Mouse (Mus musculus) limb, embryonic 14.5 days (tissue): ENCODE results near the gene Htr1d. TPM values are rescaled to one million over a fixed set of nuclear protein-coding genes. Genes with fewer than 3 reads are reported as not detected.
A peak's percentile ranks its signal among the peaks of the same experiment; 100 is the strongest.

Experiments
- ATAC-seq: fragments of 200-750 bp; cut with Nextera tagmentation; 2 replicates; pipeline ENCODE4 v1.8.0; 2017; ENCODE audit warnings: low read depth, moderate number of reproducible peaks, moderate TSS enrichment; ENCODE audit not compliant: low FRiP score
- DNase-seq: peaks from one replicate; pipeline ENCODE4 v3.0.0-alpha.2; 2015; ENCODE audit warnings: low spot score
- H3K27ac ChIP-seq: fragments of 300-500 bp; sonication (generic); replicated peaks from 2 replicates; pipeline ENCODE4 v1.5.1; 2014; ENCODE audit warnings: low read depth, mild to moderate bottlenecking, low read length, moderate library complexity, mixed read lengths
- H3K27me3 ChIP-seq: fragments of 300-500 bp; sonication (generic); 2 replicates; pipeline ENCODE4 v1.6.1; 2014; ENCODE audit warnings: low read length, mixed read lengths; ENCODE audit not compliant: control insufficient read depth, insufficient read depth
- H3K36me3 ChIP-seq: fragments of 300-500 bp; sonication (generic); 2 replicates; pipeline ENCODE4 v1.6.1; 2014; ENCODE audit warnings: mild to moderate bottlenecking, low read length, moderate library complexity, mixed read lengths; ENCODE audit not compliant: control insufficient read depth, insufficient read depth
- H3K4me1 ChIP-seq: fragments of 300-500 bp; sonication (generic); 2 replicates; pipeline ENCODE4 v1.6.1; 2014; ENCODE audit warnings: antibody characterized with exemption, low read length, mixed read lengths; ENCODE audit not compliant: control insufficient read depth, insufficient read depth
- H3K4me2 ChIP-seq: fragments of 300-500 bp; sonication (generic); replicated peaks from 2 replicates; pipeline ENCODE4 v1.6.1; 2014; ENCODE audit warnings: low read depth, mild to moderate bottlenecking, low read length, moderate library complexity; ENCODE audit not compliant: severe bottlenecking
- H3K4me3 ChIP-seq: fragments of 300-500 bp; sonication (generic); replicated peaks from 2 replicates; pipeline ENCODE4 v1.5.1; 2014; ENCODE audit warnings: low read length
- H3K9ac ChIP-seq: fragments of 300-500 bp; sonication (generic); 2 replicates; pipeline ENCODE4 v1.6.1; 2014; ENCODE audit warnings: mild to moderate bottlenecking, low read depth, low read length, moderate library complexity; ENCODE audit not compliant: severe bottlenecking
- H3K9me3 ChIP-seq: fragments of 300-500 bp; sonication (generic); 2 replicates; pipeline ENCODE4 v1.6.1; 2016; ENCODE audit warnings: low read length; ENCODE audit not compliant: control insufficient read depth
- POLR2A ChIP-seq: fragments of 200-500 bp; IDR thresholded peaks from 2 replicates; pipeline ENCODE4 v1.8.0; 2012; ENCODE audit warnings: inconsistent platforms, mild to moderate bottlenecking, moderate library complexity, borderline replicate concordance; ENCODE audit not compliant: insufficient read depth, insufficient read length; ENCODE audit errors: extremely low read depth
- WGBS: fragments of 180-500 bp; shearing (Covaris S2); extraction: QIAGEN DNeasy Blood & Tissue Kit; methylation state at CpG from one replicate; pipeline ENCODE4 v1.1.7; 2014; 5-methylcytosine and 5-hydroxymethylcytosine counted together
- polyA plus RNA-seq, 2 experiments: library from polyadenylated mRNA; depleted of rRNA in 1 of 2; stranded (reverse) in 1 of 2; unstranded in 1 of 2; fragments of >200 nt; fragmentation: Nextera tagmentation in 1 of 2; extraction: Ambion mirVana in 1 of 2; gene quantifications; 2 replicates each; pipeline versions ENCODE4 v1.2.1 to v1.2.3; 2012 to 2014

Gene Htr1d
- polyA plus RNA-seq, 2 experiments: 0.23 to 0.44 TPM

GRCm38 (mm10) chr4:136462839-136463178, 39.5 kb downstream of the Htr1d start:
- under 1% methylated on average over 8 of the region's 8 CpGs for WGBS
- DNase-seq (peak; percentile 59), ATAC-seq (peak; percentile 81; the same call in 1 of the 2 replicates)
- peak overlapping the region; percentile 96 for H3K4me2 ChIP-seq
- peaks cover 16% of the 10 kb centered on the region; the same call in 1 of the 2 replicates for H3K27me3 ChIP-seq
- H3K9ac ChIP-seq: peak overlapping the region; percentile 68
- peaks cover 16% of the 10 kb centered on the region for H3K4me1 ChIP-seq
- no peak for TF ChIP-seq POLR2A
- peak overlapping the region; percentile 67 for H3K4me3 ChIP-seq
- H3K36me3 ChIP-seq: no peaks in the 10 kb centered on the region
- no peak overlapping the region; the same call in 1 of the 2 replicates for H3K27ac ChIP-seq
- H3K9me3 ChIP-seq: no peaks in the 10 kb centered on the region

GRCm38 (mm10) chr4:136463436-136463835, 40.1 kb downstream of the Htr1d start:
- no peak for ATAC-seq
- Histone ChIP-seq H3K4me2 (peak overlapping the region; percentile 96; the same call in 1 of the 2 replicates), H3K27ac (no peak overlapping the region), H3K9ac (no peak overlapping the region), H3K27me3 (peaks cover 16% of the 10 kb centered on the region; the same call in 1 of the 2 replicates), H3K4me1 (peaks cover 16% of the 10 kb centered on the region), H3K36me3 (no peaks in the 10 kb centered on the region), H3K4me3 (peak overlapping the region; percentile 67), H3K9me3 (no peaks in the 10 kb centered on the region)
- DNase-seq: no peak
- WGBS: 16% methylated on average over 9 of the region's 9 CpGs
- TF ChIP-seq POLR2A: no peak

DNA sequence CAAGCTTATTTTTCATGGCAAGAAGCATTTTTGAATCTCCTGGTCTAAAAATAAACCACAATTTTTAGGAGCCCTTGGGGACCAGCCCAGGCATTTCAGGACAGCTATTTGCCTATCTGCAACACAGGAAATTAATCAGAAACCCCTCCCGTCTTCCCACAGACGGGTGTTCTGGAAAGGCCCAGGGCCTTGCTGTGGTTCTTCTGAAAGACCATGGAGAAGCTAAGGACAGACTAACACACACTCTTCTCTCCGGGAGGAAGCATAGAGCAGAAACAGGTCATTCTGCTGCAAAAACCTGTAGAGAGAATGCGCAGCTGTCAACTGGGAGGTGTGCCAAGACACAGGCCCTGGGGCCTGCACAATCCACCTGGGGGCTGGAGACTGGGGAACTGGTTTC, 42.9 kb downstream of the Htr1d start:
- ATAC-seq (no peak), DNase-seq (peak; percentile 58)
- no peaks in the 10 kb centered on the region for H3K36me3 ChIP-seq
- peak overlapping the region; percentile 69 for H3K27ac ChIP-seq
- no peak for TF ChIP-seq POLR2A
- H3K9me3 ChIP-seq: no peaks in the 10 kb centered on the region
- H3K4me3 ChIP-seq: no peak overlapping the region
- H3K9ac ChIP-seq: no peak overlapping the region
- 9% methylated on average over 4 of the region's 4 CpGs for WGBS
- 0 out of 2 replicates have a peak overlapping the region, but pooled peaks have one; percentile 4 for H3K4me2 ChIP-seq
- H3K27me3 ChIP-seq: peaks cover 16% of the 10 kb centered on the region; the same call in 1 of the 2 replicates
- H3K4me1 ChIP-seq: peaks cover 26% of the 10 kb centered on the region

GRCm38 (mm10) chr4:136468553-136469327, 45.4 kb downstream of the Htr1d start:
- Histone ChIP-seq H3K4me3 (peak overlapping the region; percentile 93), H3K4me1 (peaks cover 30% of the 10 kb centered on the region), H3K36me3 (no peaks in the 10 kb centered on the region), H3K9me3 (no peaks in the 10 kb centered on the region), H3K27me3 (peaks cover 3% of the 10 kb centered on the region; the same call in 1 of the 2 replicates), H3K9ac (no peak overlapping the region), H3K4me2 (peak overlapping the region; percentile 63; the same call in 1 of the 2 replicates), H3K27ac (no peak overlapping the region)
- TF ChIP-seq POLR2A: no peak
- ATAC-seq: no peak
- WGBS: 78% methylated on average over 14 of the region's 14 CpGs
- DNase-seq: no peak

DNA sequence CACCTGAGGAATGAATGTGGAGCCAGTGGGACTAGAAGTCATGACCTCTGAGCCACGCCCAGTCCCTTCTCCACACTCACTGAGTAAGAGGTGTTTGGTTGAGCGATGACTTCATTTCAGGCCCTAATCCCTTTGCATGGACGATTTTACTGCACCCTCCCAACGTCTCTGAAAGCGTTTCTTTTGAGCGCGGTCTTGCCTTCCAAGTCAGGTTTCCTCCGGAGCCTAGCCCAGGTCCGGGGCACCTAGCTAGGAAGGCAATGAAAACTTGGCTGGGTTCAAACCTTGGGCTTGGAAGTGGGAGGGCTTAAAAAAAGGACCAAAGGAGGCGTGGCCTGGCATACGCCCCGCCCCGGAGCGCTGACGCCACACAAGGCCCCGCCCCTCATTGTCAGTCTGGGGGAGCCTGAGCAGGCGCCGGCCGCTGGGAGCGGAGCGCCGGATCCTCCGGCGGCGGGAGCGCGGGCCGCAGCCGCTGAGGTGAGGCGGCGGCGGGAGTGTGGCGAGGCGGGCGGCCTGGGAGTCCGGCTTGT, 46.1 kb downstream of the Htr1d start, which contains the start of gene Luzp1:
Gene Luzp1 (plus strand): TSS at position 391 of the 533 bp plus-strand sequence.
- H3K36me3 ChIP-seq: no peaks in the 10 kb centered on the region
- 2% methylated on average over 28 of the region's 36 CpGs for WGBS
- peak within 1 kb of the TSS; percentile 93 for H3K4me3 ChIP-seq
- no peaks in the 10 kb centered on the region for H3K9me3 ChIP-seq
- peak; percentile 98 for TF ChIP-seq POLR2A
- peak within 1 kb of the TSS; percentile 93 for H3K27ac ChIP-seq
- peak within 1 kb of the TSS; percentile 89 for H3K9ac ChIP-seq
- peak within 1 kb of the TSS; percentile 63 for H3K4me2 ChIP-seq
- DNase-seq: peak; percentile 92
- H3K27me3 ChIP-seq: no peaks in the 10 kb centered on the region
- peak; percentile 93 for ATAC-seq
- peaks cover 26% of the 10 kb centered on the region for H3K4me1 ChIP-seq
